Mouse (Mus musculus): Measurements from ENCODE around the gene Ipo8.

Gene Ipo8

GRCm38 (mm10) chr6:148761475-148761874 lies 69.8 kb downstream of the Ipo8 start:
- in situ Hi-C loops (cut with MboI; ENCODE audit: low sequenced_read_pairs), result no loop called here

GRCm38 (mm10) chr6:148756535-148756934 lies 74.7 kb downstream of the Ipo8 start:
- in situ Hi-C loops (cut with MboI; ENCODE audit: low sequenced_read_pairs), result no loop called here

GRCm38 (mm10) chr6:148751400-148751799 lies 79.9 kb downstream of the Ipo8 start:
- in situ Hi-C loops (cut with MboI; ENCODE audit: low sequenced_read_pairs), result no loop called here

- in situ Hi-C loops (cut with MboI; ENCODE audit: low sequenced_read_pairs), result no loop called here
Measured at GRCm38 (mm10) chr6:148750183-148750582, 81.1 kb downstream of the Ipo8 start.

- in situ Hi-C loops (cut with MboI; ENCODE audit: low sequenced_read_pairs), result no loop called here
Measured at GRCm38 (mm10) chr6:148740521-148741226, 90.6 kb downstream of the Ipo8 start.

- in situ Hi-C loops (cut with MboI; ENCODE audit: low sequenced_read_pairs), result no loop called here
Measured at GRCm38 (mm10) chr6:148736390-148736789, 94.9 kb downstream of the Ipo8 start.

- in situ Hi-C loops (cut with MboI; ENCODE audit: low sequenced_read_pairs), result no loop called here
Measured at GRCm38 (mm10) chr6:148734012-148734411, 97.3 kb downstream of the Ipo8 start.

GRCm38 (mm10) chr6:148732920-148733319 lies 98.3 kb downstream of the Ipo8 start:
- in situ Hi-C loops (cut with MboI; ENCODE audit: low sequenced_read_pairs), result no loop called here

- in situ Hi-C loops (cut with MboI; ENCODE audit: low sequenced_read_pairs), result no loop called here
Measured at GRCm38 (mm10) chr6:148728571-148728970, 102.7 kb downstream of the Ipo8 start.

- in situ Hi-C loops (cut with MboI; ENCODE audit: low sequenced_read_pairs), result no loop called here
Measured at GRCm38 (mm10) chr6:148727871-148728524, 103.3 kb downstream of the Ipo8 start.

- in situ Hi-C loops (cut with MboI; ENCODE audit: low sequenced_read_pairs), result no loop called here
Measured at GRCm38 (mm10) chr6:148724453-148724852, 106.8 kb downstream of the Ipo8 start.

Measured in CH12F3 (cell line).